Mouse (Mus musculus) hindbrain, embryonic 16.5 days (tissue): ENCODE measurements around the gene Gp1ba. TPM values are rescaled to one million over a fixed set of nuclear protein-coding genes. Genes with fewer than 3 reads are reported as not detected.

ENCODE experiments used
- ATAC-seq: fragments of 200-750 bp; cut with Nextera tagmentation; 2 replicates; pipeline ENCODE4 v1.8.0; 2017; ENCODE audit warnings: moderate TSS enrichment, moderate library complexity
- H3K27ac ChIP-seq: fragments of 300-500 bp; sonication (generic); 2 replicates; pipeline ENCODE4 v1.5.1; 2014; ENCODE audit warnings: low read depth, mild to moderate bottlenecking, control low read depth, low read length, moderate library complexity
- H3K27me3 ChIP-seq: fragments of 300-500 bp; sonication (generic); replicated peaks from 2 replicates; pipeline ENCODE4 v1.6.1; 2014; ENCODE audit warnings: low read length; ENCODE audit not compliant: control insufficient read depth, insufficient read depth
- H3K36me3 ChIP-seq: fragments of 300-500 bp; sonication (generic); 2 replicates; pipeline ENCODE4 v1.6.1; 2014; ENCODE audit warnings: mild to moderate bottlenecking, low read length, moderate library complexity, mixed read lengths; ENCODE audit not compliant: control insufficient read depth, insufficient read depth
- H3K4me1 ChIP-seq: fragments of 300-500 bp; sonication (generic); 2 replicates; pipeline ENCODE4 v1.6.1; 2014; ENCODE audit warnings: low read depth, low read length; ENCODE audit not compliant: control insufficient read depth, insufficient read depth
- H3K4me2 ChIP-seq: fragments of 300-500 bp; sonication (generic); 2 replicates; pipeline ENCODE4 v1.6.1; 2014; ENCODE audit warnings: mild to moderate bottlenecking, low read length, control low read depth, moderate library complexity
- H3K4me3 ChIP-seq: fragments of 300-500 bp; sonication (generic); 2 replicates; pipeline ENCODE4 v1.5.1; 2014; ENCODE audit warnings: mild to moderate bottlenecking, low read length, control low read depth, moderate library complexity
- H3K9ac ChIP-seq: fragments of 300-500 bp; sonication (generic); 2 replicates; pipeline ENCODE4 v1.6.1; 2014; ENCODE audit warnings: low read depth, mild to moderate bottlenecking, control low read depth, low read length, moderate library complexity
- H3K9me3 ChIP-seq: fragments of 300-500 bp; sonication (generic); 2 replicates; pipeline ENCODE4 v1.6.1; 2014; ENCODE audit warnings: mild to moderate bottlenecking, low read length, moderate library complexity; ENCODE audit not compliant: control insufficient read depth
- WGBS: fragments of 180-500 bp; shearing (Covaris S2); extraction: QIAGEN DNeasy Blood & Tissue Kit; methylation state at CpG from one replicate; pipeline ENCODE4 v1.1.7; 2014; 5-methylcytosine and 5-hydroxymethylcytosine counted together
- polyA plus RNA-seq: library from polyadenylated mRNA; unstranded; fragments of >200 nt; fragmentation: Nextera tagmentation; extraction: Ambion mirVana; gene quantifications from 2 replicates; pipeline ENCODE4 v1.2.1, GENCODE M21; 2015

The Gp1ba gene
- polyA plus RNA-seq, 1 experiment from 2014 or later = 0.29 TPM

DNA sequence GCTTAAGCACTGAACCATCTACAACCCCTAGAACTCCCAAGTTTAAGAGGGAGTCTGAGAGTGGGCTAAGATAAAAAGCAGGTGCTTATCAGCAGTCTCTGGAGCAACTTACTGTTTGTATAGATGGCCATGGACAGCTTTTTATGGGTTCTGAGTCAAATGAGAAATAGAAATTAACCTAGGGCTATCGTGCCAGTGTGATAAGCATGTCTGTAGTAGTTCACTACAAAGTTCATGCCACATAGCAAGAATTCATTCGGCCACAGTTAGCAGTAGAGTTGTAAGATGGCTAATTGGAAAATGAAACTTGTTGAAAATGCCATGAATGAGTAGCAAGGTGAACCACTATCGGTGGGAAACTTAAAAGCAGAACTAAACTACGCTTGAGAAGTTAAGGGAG, 9.6 kb downstream of the Gp1ba start:
- H3K9ac ChIP-seq = peak overlapping the region; percentile 71
- H3K9me3 ChIP-seq = no peaks in the 10 kb centered on the region
- no peak for ATAC-seq
- H3K4me1 ChIP-seq = peaks cover 40% of the 10 kb centered on the region
- peak overlapping the region; percentile 94 for H3K4me2 ChIP-seq
- WGBS = 83% methylated on average over 4 of the region's 4 CpGs
- H3K36me3 ChIP-seq = peaks cover 27% of the 10 kb centered on the region
- H3K27ac ChIP-seq = no peak overlapping the region
- H3K27me3 ChIP-seq = no peaks in the 10 kb centered on the region
- H3K4me3 ChIP-seq = peak overlapping the region; percentile 64

DNA sequence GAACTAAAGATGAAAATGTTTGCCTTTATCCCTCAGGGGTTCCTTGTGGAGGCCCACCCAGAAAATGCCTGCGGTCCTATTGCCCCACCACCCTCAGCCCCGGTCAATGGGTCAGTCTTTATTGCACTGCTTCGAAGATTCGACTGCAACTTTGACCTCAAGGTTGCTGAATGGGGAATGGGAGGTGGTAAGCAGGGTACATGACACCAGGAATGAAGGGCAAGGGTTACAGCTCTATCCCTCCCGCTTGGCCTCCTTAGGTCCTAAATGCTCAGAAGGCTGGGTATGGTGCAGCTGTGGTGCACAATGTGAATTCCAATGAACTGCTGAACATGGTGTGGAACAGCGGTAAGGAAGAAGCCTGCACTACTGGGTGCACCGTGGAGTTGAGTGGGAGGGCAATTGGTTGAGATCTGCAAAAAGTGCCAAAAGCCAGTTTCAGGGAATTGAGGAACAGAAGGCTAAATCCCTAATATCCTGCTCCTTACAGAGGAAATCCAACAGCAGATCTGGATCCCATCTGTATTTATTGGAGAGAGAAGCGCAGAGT, 10.3 kb downstream of the Gp1ba start:
- 89% methylated on average over 8 of the region's 8 CpGs for WGBS

DNA sequence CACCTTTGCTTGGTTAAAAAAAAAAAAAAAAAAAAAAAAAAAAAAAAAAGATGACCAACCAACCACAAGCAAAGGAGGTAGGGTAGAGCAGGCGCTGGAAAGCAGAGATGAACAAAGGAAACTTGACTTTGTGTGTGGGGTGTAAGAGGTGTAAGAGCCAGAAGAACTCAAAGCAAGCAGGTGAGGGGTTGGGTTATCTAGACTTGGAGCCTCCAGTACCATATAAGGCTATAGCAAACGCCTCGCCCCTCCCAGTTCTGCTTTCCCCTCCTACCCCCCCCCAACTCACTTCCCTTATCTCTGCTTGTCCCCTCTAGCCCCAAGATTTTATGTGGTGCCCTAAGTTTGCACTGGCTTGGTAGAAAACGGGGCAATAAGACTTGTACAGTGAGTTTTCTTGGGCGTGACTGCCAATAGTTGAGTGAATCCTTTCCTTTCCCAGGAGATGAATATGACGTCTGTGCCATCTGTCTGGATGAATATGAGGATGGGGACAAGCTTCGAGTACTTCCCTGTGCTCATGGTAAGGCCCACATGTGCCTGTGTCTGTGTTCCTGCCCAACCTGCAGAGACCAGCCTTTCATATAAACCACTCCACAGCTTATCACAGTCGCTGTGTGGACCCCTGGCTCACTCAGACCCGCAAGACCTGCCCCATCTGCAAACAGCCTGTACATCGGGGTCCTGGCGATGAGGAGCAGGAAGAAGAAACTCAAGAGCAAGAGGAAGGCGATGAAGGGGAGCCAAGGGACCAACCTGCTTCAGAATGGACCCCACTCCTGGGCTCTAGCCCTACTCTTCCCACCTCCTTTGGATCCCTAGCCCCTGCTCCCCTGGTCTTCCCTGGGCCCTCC, 11.6 kb downstream of the Gp1ba start:
- Histone ChIP-seq H3K27ac (no peak overlapping the region), H3K4me1 (peaks cover 37% of the 10 kb centered on the region), H3K9ac (no peak overlapping the region), H3K27me3 (no peaks in the 10 kb centered on the region), H3K4me2 (no peak overlapping the region), H3K36me3 (peaks cover 20% of the 10 kb centered on the region), H3K4me3 (no peak overlapping the region), H3K9me3 (no peaks in the 10 kb centered on the region)
- WGBS = 77% methylated on average over 12 of the region's 12 CpGs
- no peak for ATAC-seq

More for the DNA sequence above, 10.3 kb downstream of the Gp1ba start:
- Histone ChIP-seq H3K36me3 (peaks cover 26% of the 10 kb centered on the region), H3K4me1 (peaks cover 40% of the 10 kb centered on the region), H3K9me3 (no peaks in the 10 kb centered on the region), H3K9ac (no peak overlapping the region), H3K4me3 (no peak overlapping the region), H3K4me2 (no peak overlapping the region), H3K27me3 (no peaks in the 10 kb centered on the region), H3K27ac (no peak overlapping the region)
- no peak for ATAC-seq

DNA sequence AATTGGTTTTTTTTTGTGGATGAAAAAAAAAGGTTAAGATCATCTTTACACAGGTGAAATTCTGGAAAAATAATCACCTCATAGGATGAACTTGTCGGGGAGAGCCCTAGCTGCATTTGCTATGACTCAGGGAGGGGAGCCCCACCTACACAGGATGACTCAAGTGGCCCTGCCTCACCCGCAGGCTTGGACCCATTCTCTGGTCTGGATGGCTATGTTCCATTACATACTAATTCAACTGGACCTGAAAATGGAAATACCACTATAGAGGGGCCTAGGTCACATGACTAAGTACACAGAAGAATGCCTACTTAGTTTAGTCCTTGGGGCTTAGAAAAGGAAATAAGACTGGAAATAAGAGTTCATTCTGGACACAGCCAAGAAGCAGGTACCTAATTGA, 12.5 kb downstream of the Gp1ba start:
- no peaks in the 10 kb centered on the region for H3K27me3 ChIP-seq
- no peak for ATAC-seq
- H3K9ac ChIP-seq = no peak overlapping the region
- no peak overlapping the region for H3K4me2 ChIP-seq
- no peak overlapping the region for H3K4me3 ChIP-seq
- H3K9me3 ChIP-seq = no peaks in the 10 kb centered on the region
- H3K36me3 ChIP-seq = peaks cover 20% of the 10 kb centered on the region
- H3K27ac ChIP-seq = no peak overlapping the region
- H3K4me1 ChIP-seq = peaks cover 37% of the 10 kb centered on the region
- 85% methylated on average over 2 of the region's 2 CpGs for WGBS

DNA sequence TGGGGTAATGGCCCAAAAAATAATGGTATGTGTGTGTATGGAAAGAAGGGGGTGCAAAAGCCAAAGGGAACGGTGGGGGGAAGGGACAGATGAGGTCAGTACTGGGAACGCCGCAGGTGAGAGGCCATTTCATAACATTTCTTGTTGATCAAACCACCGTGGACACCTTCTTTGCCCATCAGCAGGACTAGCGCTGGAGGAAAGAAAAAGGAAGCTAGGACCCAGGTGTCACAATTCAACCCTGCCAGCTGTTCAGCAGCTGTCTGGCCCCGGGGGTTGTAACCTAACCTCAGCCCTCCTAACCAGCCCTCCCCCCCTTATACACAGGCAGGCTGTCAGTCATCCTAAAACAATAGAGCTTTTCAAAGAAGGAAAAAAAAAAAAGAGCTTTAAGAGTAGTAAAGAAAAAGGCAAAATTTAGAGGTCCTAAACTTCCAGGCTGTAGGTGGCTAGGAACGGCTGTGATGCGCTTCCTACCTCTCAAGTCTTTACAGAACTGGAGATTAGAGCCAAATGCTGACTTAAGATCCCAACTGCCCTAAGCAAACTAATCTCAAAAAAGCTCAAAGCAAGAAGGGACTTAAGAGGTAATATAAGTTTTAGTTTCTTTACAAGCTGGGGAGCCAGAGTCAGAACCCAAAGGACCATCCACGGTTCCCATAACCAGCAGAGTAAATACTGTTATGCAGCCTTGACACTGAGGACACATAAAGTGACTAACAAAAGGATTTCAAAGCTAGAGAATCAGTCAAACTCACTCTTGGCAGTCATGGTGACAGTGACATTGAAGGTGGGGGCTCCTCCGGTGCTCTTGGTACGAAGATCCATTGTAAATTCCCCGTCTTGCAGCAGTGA, 13.3 kb downstream of the Gp1ba start:
- H3K27ac ChIP-seq = no peak overlapping the region; the same call in 1 of the 2 replicates
- no peaks in the 10 kb centered on the region for H3K9me3 ChIP-seq
- H3K4me2 ChIP-seq = peak overlapping the region; percentile 64
- peak overlapping the region; percentile 100 for H3K4me3 ChIP-seq
- H3K4me1 ChIP-seq = peaks cover 40% of the 10 kb centered on the region
- no peak overlapping the region; the same call in 1 of the 2 replicates for H3K9ac ChIP-seq
- peaks cover 20% of the 10 kb centered on the region for H3K36me3 ChIP-seq
- no peak for ATAC-seq
- 72% methylated on average over 12 of the region's 12 CpGs for WGBS
- H3K27me3 ChIP-seq = no peaks in the 10 kb centered on the region

DNA sequence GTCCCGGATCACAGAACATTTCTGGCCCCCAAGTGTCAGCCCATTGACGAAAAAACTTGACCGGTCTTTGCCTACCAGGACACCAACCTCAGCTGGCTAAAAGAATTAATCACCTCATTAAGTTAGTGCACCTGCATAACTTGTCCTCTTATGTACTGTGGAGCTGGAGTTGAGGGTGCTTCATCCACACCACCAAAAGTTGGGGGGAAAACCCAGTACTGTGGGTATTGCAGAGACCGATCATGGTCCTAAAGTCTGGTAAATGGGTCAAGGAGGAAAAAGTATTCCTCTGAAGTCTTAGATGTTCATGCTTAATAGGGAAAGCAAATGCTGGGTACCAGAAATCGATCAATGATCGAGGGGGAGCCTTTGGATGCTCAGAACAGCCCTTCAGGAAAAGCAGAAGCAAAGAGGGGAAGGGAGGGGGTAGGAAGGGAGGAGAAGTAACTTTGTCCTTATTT, 14.0 kb downstream of the Gp1ba start:
- peak overlapping the region; percentile 64 for H3K4me2 ChIP-seq
- no peak for ATAC-seq
- peak overlapping the region; percentile 98 for H3K27ac ChIP-seq
- no peaks in the 10 kb centered on the region for H3K27me3 ChIP-seq
- H3K9me3 ChIP-seq = no peaks in the 10 kb centered on the region
- peak overlapping the region; percentile 100 for H3K4me3 ChIP-seq
- WGBS = 65% methylated on average over 6 of the region's 6 CpGs
- peaks cover 37% of the 10 kb centered on the region for H3K4me1 ChIP-seq
- peak overlapping the region; percentile 99 for H3K9ac ChIP-seq
- peaks cover 20% of the 10 kb centered on the region for H3K36me3 ChIP-seq

DNA sequence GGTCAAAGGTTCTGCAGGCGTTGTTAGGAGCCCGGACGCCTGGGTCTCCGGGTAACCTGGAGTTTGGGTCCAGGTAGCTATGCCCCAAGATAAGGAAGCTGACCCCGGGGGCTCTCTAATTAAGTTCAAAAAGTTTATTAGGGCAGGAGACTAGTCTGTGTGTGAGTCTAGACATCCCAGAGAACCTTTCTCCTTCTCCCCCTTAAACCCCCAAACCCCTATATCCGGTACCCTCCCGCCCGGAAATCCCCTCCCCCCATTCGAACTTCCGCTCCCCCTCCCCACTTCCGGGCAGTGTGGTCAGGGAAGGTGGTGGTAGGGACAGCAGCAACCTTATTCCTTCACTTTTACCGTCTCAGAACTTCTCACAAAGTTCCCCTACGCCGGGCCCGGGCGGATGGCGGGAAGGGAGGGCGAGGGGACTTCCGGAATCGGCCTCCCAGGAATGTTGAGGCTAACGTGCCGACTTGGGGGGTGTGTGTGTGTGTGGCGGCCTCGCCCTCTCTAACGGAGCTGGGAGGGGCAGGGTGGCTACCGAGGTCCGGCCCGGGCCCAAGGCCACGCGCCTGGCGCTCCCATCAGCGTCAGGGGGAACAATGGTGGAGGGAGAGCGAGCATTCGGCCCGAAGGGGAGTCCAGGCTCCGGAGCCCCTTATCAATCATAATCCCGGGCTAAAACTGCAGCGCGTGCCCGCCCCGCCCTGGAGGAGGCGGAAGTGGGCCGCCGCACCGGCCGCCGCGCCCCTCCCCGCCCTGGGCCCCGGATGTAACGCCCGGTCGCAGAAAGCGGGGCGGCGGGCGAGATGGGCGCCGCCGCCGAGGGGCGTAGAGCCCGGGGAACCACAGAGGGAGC, 14.6 kb downstream of the Gp1ba start:
- WGBS = 0% methylated on average over 49 of the region's 63 CpGs
- Histone ChIP-seq H3K27ac (peak overlapping the region; percentile 98), H3K9me3 (no peaks in the 10 kb centered on the region), H3K4me3 (peak overlapping the region; percentile 100), H3K27me3 (no peaks in the 10 kb centered on the region), H3K4me2 (peak overlapping the region; percentile 64), H3K4me1 (peaks cover 31% of the 10 kb centered on the region), H3K9ac (peak overlapping the region; percentile 99), H3K36me3 (peaks cover 20% of the 10 kb centered on the region)
- peak; percentile 70 for ATAC-seq

DNA sequence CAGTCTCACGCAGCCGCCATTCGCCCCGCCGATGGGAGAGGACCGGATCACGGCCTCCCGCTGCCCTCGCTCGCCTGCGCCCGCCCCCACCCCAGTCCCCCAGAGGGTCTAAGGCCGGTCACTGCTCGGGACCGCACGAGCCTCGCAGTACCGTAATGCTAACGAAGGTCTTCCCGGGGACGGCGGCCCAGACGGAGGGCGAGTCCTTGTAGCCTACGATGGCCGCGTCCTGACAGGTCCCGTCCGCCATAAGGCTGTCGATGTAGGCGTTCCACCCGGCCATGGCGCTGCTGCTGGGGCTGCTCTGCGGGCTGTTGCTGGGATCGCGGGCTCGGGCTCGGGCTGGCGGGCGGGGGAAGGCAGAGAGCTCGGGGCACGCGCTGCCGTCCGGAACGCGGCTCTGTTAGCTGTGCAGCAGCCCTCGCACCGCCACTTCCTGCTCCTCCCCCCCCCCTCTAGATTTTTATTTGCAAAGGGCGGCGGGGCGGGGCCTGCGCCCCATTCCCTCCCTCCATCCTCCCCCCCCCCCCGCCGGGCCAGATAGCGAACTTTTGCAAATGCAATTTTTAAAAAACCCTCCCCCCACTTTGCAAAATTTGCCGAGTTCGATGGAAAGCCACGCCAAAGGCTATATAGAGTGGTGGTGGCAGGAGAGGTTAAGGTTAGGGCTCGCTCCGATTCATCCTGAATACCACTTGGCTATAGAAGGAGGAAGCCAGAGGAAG, 15.4 kb downstream of the Gp1ba start, which contains the start of gene Pfn1:
Gene Pfn1 (minus strand): TSS at position 447 of the 725 bp plus-strand sequence.
- peak within 1 kb of the TSS; percentile 98 for H3K27ac ChIP-seq
- peak; percentile 41 for ATAC-seq
- H3K4me1 ChIP-seq = peaks cover 27% of the 10 kb centered on the region
- peak within 1 kb of the TSS; percentile 99 for H3K9ac ChIP-seq
- H3K9me3 ChIP-seq = no peaks in the 10 kb centered on the region
- H3K36me3 ChIP-seq = peaks cover 18% of the 10 kb centered on the region
- under 1% methylated on average over 48 of the region's 61 CpGs for WGBS
- peak within 1 kb of the TSS; percentile 64 for H3K4me2 ChIP-seq
- H3K4me3 ChIP-seq = peak within 1 kb of the TSS; percentile 100
- no peaks in the 10 kb centered on the region for H3K27me3 ChIP-seq
